Mouse (Mus musculus) limb, embryonic 10.5 days (tissue): ENCODE measurements around the gene Sec14l3. TPM values are rescaled to one million over a fixed set of nuclear protein-coding genes. Genes with fewer than 3 reads are reported as not detected.
"Not testable (repeated sequence)": the region's sequence is repeated elsewhere in the genome, so short reads cannot be mapped to it uniquely, and the experiment has no call there.

Experiments used
- DNase-seq: peaks from one replicate; pipeline ENCODE4 v3.0.0-alpha.2; 2017; ENCODE audit warnings: low spot score
- H3K27ac ChIP-seq: fragments of 300-500 bp; sonication (generic); 2 replicates; pipeline ENCODE4 v1.5.1; 2016; ENCODE audit warnings: mild to moderate bottlenecking
- H3K27me3 ChIP-seq: fragments of 300-500 bp; sonication (generic); 2 replicates; pipeline ENCODE4 v1.6.1; 2016; ENCODE audit warnings: low read depth, mild to moderate bottlenecking; ENCODE audit not compliant: poor library complexity, severe bottlenecking
- H3K36me3 ChIP-seq: fragments of 300-500 bp; sonication (generic); 2 replicates; pipeline ENCODE4 v1.6.1; 2016; ENCODE audit warnings: mild to moderate bottlenecking, moderate library complexity
- H3K4me1 ChIP-seq: fragments of 300-500 bp; sonication (generic); 2 replicates; pipeline ENCODE4 v1.6.1; 2016
- H3K4me3 ChIP-seq: fragments of 300-500 bp; sonication (generic); 2 replicates; pipeline ENCODE4 v1.5.1; 2016; ENCODE audit warnings: mild to moderate bottlenecking, moderate library complexity
- H3K9me3 ChIP-seq: fragments of 300-500 bp; sonication (generic); replicated peaks from 2 replicates; pipeline ENCODE4 v1.6.1; 2016; ENCODE audit warnings: mild to moderate bottlenecking
- WGBS: fragments of 180-500 bp; shearing (Covaris S2); methylation state at CpG from one replicate; pipeline ENCODE4 v1.1.7; 2016; 5-methylcytosine and 5-hydroxymethylcytosine counted together
- polyA plus RNA-seq: library from polyadenylated mRNA; unstranded; fragments of >200 nt; fragmentation: Nextera tagmentation; extraction: Ambion mirVana; gene quantifications from 2 replicates; pipeline ENCODE4 v1.2.1, GENCODE M21; 2016

The Sec14l3 gene
- polyA plus RNA-seq, 1 experiment from 2014 or later = not detected

DNA sequence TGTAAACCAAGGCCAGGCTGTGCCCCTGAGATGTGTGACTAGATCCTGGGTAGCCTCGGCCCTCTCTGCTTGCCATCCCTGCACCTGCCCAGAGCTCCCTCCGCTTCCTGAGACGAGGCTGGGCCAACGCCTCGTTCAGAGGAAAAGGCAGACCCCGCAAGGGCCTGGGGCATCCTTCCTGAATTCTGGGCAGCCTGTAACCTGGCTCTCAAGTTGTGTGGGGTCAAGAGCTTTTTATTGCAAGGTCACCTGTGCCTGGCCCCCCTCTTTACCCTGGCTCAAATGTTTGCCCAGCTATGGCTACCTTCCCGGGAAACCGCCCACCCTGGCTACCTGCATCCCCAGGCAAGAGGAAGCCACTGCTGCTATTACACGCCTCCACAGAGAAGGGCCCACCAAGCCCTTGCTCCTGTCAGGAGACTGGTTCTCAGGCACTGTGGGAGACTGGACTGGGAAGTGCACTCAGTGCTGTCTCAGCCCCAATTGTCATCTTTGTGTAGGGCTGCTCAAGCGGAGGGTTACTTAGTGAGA is 32.5 kb downstream of the Sec14l3 start:
- DNase-seq = no peak
- H3K9me3 ChIP-seq = no peaks in the 10 kb centered on the region
- peaks cover 25% of the 10 kb centered on the region for H3K4me1 ChIP-seq
- H3K27me3 ChIP-seq = no peaks in the 10 kb centered on the region
- H3K4me3 ChIP-seq = peak overlapping the region; percentile 58
- peak overlapping the region; percentile 92 for H3K27ac ChIP-seq
- 37% methylated on average over 10 of the region's 10 CpGs for WGBS
- peaks cover 3% of the 10 kb centered on the region for H3K36me3 ChIP-seq

GRCm38 (mm10) chr11:4098120-4098519 is 33.5 kb downstream of the Sec14l3 start:
- Histone ChIP-seq H3K36me3 (no peaks in the 10 kb centered on the region), H3K4me1 (peaks cover 25% of the 10 kb centered on the region), H3K9me3 (no peaks in the 10 kb centered on the region), H3K27me3 (no peaks in the 10 kb centered on the region), H3K4me3 (no peak overlapping the region), H3K27ac (no peak overlapping the region)
- DNase-seq = no peak
- WGBS = 70% methylated on average over 8 of the region's 8 CpGs

DNA sequence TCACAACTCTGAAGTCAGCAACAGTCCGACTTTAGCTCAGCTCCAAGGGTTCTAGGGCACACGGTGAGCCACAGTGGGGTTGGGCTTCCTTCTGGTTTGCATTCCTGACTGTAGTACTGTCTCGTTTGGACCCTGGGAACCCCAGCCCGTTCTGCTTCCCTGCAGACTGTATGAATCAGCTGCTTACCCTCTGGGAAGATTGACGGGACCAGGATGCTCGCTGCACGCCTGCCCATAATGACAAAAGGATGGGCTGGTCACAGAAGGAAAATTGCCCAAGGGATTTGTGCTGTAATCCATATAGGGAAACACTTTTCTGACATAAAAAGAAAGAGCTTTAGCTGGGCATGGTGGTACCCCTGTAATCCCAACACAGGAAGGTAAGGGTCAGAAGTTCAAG is 34.2 kb downstream of the Sec14l3 start:
- Histone ChIP-seq H3K4me1 (peaks cover 25% of the 10 kb centered on the region), H3K36me3 (no peaks in the 10 kb centered on the region), H3K9me3 (no peaks in the 10 kb centered on the region), H3K4me3 (no peak overlapping the region), H3K27ac (no peak overlapping the region), H3K27me3 (no peaks in the 10 kb centered on the region)
- no peak for DNase-seq
- 76% methylated on average over 7 of the region's 7 CpGs for WGBS

DNA sequence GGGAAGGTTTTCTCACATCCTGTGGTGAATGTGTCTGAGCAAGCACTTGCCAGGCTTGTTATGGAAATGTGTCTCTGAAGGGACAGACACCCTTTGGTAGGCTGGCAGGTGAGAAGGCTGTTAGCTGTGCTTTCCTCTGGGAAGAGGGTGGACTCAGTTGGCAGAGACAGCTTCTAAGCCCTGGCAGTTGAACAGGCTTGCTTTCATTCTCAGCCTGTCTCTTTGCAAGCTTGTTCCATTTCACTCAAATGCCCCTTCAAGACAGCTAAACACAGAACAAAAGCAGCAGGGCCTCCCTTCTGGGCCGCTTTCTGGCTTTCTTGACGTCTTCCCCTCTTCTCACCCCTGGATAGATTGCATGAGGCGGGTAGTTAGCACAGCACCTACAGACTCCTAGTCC is 34.8 kb downstream of the Sec14l3 start:
- no peak for DNase-seq

GRCm38 (mm10) chr11:4101851-4102250 is 37.2 kb downstream of the Sec14l3 start:
- no peak overlapping the region for H3K4me3 ChIP-seq
- H3K36me3 ChIP-seq = no peaks in the 10 kb centered on the region
- no peak overlapping the region for H3K27ac ChIP-seq
- H3K9me3 ChIP-seq = no peaks in the 10 kb centered on the region
- peaks cover 8% of the 10 kb centered on the region for H3K4me1 ChIP-seq
- DNase-seq = no peak
- H3K27me3 ChIP-seq = no peaks in the 10 kb centered on the region
- WGBS = 88% methylated on average over 5 of the region's 5 CpGs

More for the DNA sequence above, 34.8 kb downstream of the Sec14l3 start:
- H3K27ac ChIP-seq = no peak overlapping the region
- no peaks in the 10 kb centered on the region for H3K27me3 ChIP-seq
- no peaks in the 10 kb centered on the region for H3K36me3 ChIP-seq
- H3K9me3 ChIP-seq = no peaks in the 10 kb centered on the region
- peaks cover 22% of the 10 kb centered on the region for H3K4me1 ChIP-seq
- no peak overlapping the region for H3K4me3 ChIP-seq
- WGBS = 62% methylated on average over 3 of the region's 3 CpGs

- Histone ChIP-seq H3K36me3 (no peaks in the 10 kb centered on the region), H3K4me1 (no peaks in the 10 kb centered on the region), H3K27me3 (no peaks in the 10 kb centered on the region), H3K4me3 (no peak overlapping the region), H3K27ac (no peak overlapping the region), H3K9me3 (no peaks in the 10 kb centered on the region)
- 86% methylated on average over 14 of the region's 14 CpGs for WGBS
- DNase-seq = no peak
Measured at GRCm38 (mm10) chr11:4103522-4103921, 38.9 kb downstream of the Sec14l3 start.

GRCm38 (mm10) chr11:4104989-4105388 is 40.3 kb downstream of the Sec14l3 start:
- WGBS = 80% methylated on average over 5 of the region's 5 CpGs
- H3K9me3 ChIP-seq = no peaks in the 10 kb centered on the region
- H3K27me3 ChIP-seq = no peaks in the 10 kb centered on the region
- H3K36me3 ChIP-seq = no peaks in the 10 kb centered on the region
- DNase-seq = no peak
- H3K4me1 ChIP-seq = 0 out of 2 replicates have a peak, but pooled peaks cover 4% of the 10 kb centered on the region
- H3K4me3 ChIP-seq = no peak overlapping the region
- no peak overlapping the region for H3K27ac ChIP-seq

DNA sequence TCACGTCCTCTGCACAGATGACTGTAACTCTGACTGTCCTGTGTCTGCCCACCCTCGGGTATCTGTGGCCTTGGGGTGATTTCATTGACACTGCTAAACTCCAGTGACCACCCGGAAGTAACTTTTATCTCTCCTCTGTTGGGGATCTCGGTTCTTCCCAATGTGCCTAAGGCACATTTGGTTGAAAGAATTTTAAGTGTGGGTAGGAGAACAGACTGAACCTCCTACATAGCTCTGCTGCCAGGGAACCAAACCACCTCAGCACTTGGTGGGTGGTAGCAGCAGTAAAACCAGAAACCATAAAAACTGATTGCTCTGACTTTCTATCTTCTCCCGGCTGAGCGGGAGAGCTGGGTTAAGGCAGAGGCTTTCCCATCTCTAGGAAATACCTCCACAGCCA is 40.8 kb downstream of the Sec14l3 start:
- Histone ChIP-seq H3K4me3 (no peak overlapping the region), H3K9me3 (no peaks in the 10 kb centered on the region), H3K27ac (no peak overlapping the region), H3K27me3 (no peaks in the 10 kb centered on the region), H3K4me1 (0 out of 2 replicates have a peak, but pooled peaks cover 4% of the 10 kb centered on the region), H3K36me3 (no peaks in the 10 kb centered on the region)
- no peak for DNase-seq
- 50% methylated on average over 6 of the region's 6 CpGs for WGBS

GRCm38 (mm10) chr11:4107901-4108300 is 43.3 kb downstream of the Sec14l3 start:
- H3K36me3 ChIP-seq, DNase-seq, H3K27me3 ChIP-seq, H3K4me1 ChIP-seq, H3K4me3 ChIP-seq, H3K27ac ChIP-seq, H3K9me3 ChIP-seq: not testable (repeated sequence)
- 92% methylated on average over 6 of the region's 6 CpGs for WGBS

GRCm38 (mm10) chr11:4108691-4109090 is 44.0 kb downstream of the Sec14l3 start:
- H3K9me3 ChIP-seq = no peaks in the 10 kb centered on the region
- H3K36me3 ChIP-seq = no peaks in the 10 kb centered on the region
- 0 out of 2 replicates have a peak, but pooled peaks cover 4% of the 10 kb centered on the region for H3K4me1 ChIP-seq
- no peak overlapping the region for H3K27ac ChIP-seq
- 77% methylated on average over 7 of the region's 7 CpGs for WGBS
- no peak overlapping the region for H3K4me3 ChIP-seq
- H3K27me3 ChIP-seq = no peaks in the 10 kb centered on the region
- DNase-seq = no peak

GRCm38 (mm10) chr11:4112033-4112432 is 47.4 kb downstream of the Sec14l3 start:
- no peaks in the 10 kb centered on the region for H3K36me3 ChIP-seq
- no peaks in the 10 kb centered on the region for H3K9me3 ChIP-seq
- DNase-seq = no peak
- H3K4me3 ChIP-seq = no peak overlapping the region
- H3K4me1 ChIP-seq = 0 out of 2 replicates have a peak, but pooled peaks cover 4% of the 10 kb centered on the region
- WGBS = 90% methylated on average over 4 of the region's 4 CpGs
- H3K27me3 ChIP-seq = peaks cover 8% of the 10 kb centered on the region
- no peak overlapping the region for H3K27ac ChIP-seq

DNA sequence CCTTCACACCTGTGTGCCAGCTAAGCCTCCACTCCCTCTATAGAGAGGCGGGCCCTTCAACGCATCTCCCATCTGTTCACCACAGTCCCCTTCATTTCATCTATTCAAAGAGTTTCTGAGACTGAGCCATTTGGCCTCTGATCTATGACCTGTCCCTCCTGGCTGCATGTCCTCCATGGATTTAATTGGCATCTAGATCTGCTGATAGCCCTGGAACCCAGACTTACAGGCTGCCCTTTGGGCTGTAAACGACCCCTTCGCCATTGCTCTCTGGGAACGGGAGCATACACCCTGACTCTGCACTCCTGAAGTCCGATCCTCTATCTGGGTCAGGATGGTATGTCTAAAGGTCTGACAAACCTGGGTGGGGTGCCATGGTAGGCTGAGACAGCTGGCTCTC is 48.2 kb downstream of the Sec14l3 start:
- no peak for DNase-seq
- peaks cover 7% of the 10 kb centered on the region for H3K4me1 ChIP-seq
- H3K36me3 ChIP-seq = no peaks in the 10 kb centered on the region
- peaks cover 16% of the 10 kb centered on the region for H3K27me3 ChIP-seq
- no peak overlapping the region for H3K27ac ChIP-seq
- no peaks in the 10 kb centered on the region for H3K9me3 ChIP-seq
- 68% methylated on average over 6 of the region's 6 CpGs for WGBS
- H3K4me3 ChIP-seq = no peak overlapping the region

GRCm38 (mm10) chr11:4113496-4113895 is 48.9 kb downstream of the Sec14l3 start:
- Histone ChIP-seq H3K27ac (no peak overlapping the region), H3K27me3 (peaks cover 23% of the 10 kb centered on the region), H3K4me1 (peaks cover 13% of the 10 kb centered on the region), H3K36me3 (no peaks in the 10 kb centered on the region), H3K4me3 (no peak overlapping the region), H3K9me3 (no peaks in the 10 kb centered on the region)
- DNase-seq = no peak
- WGBS = 86% methylated on average over 4 of the region's 4 CpGs

GRCm38 (mm10) chr11:4113970-4114369 is 49.3 kb downstream of the Sec14l3 start:
- Histone ChIP-seq H3K27me3 (peaks cover 27% of the 10 kb centered on the region), H3K9me3 (no peaks in the 10 kb centered on the region), H3K4me3 (no peak overlapping the region), H3K27ac (no peak overlapping the region), H3K36me3 (no peaks in the 10 kb centered on the region), H3K4me1 (peaks cover 16% of the 10 kb centered on the region)
- DNase-seq = no peak
- 86% methylated on average over 6 of the region's 6 CpGs for WGBS
